21 mouse cellular contexts compared by ENCODE assay signal in genomic region chr2:52438437-52438836, GRCm38 (mm10). TPM values are rescaled to one million over a fixed set of nuclear protein-coding genes. Genes with fewer than 3 reads are reported as not detected.
DNase-seq lines count a peak whose midpoint lies in the region; ATAC-seq lines count a peak whose summit lies in the region.
"Had no signal": no experiment of that assay in that cellular context is flagged by ENCODE, and none has a peak within 500 bp of the region (broad histone marks: within the 10 kb centered on the region; RNA-seq: fewer than 3 reads in every experiment).

No protein-coding gene starts in this region.

- WGBS in embryonic facial prominence, embryonic 14.5 days = 90% methylated on average over 4 of the region's 4 CpGs
- 88% methylated on average over 4 of the region's 4 CpGs for WGBS in embryonic facial prominence, embryonic 10.5 days
- WGBS in heart, embryonic 15.5 days = 89% methylated on average over 4 of the region's 4 CpGs
- WGBS in lung, embryonic 16.5 days = 86% methylated on average over 4 of the region's 4 CpGs

- H3K4me1 ChIP-seq in embryonic facial prominence, embryonic 14.5 days (ENCODE audit: control insufficient read depth, insufficient read depth, low read length) = peaks cover 2% of the 10 kb centered on the region
- peaks cover 19% of the 10 kb centered on the region for H3K4me1 ChIP-seq in embryonic facial prominence, embryonic 10.5 days
- peaks cover 32% of the 10 kb centered on the region for H3K4me1 ChIP-seq in heart, embryonic 15.5 days (replicated peaks)
- H3K4me1 ChIP-seq in lung, embryonic 16.5 days (replicated peaks; ENCODE audit: control insufficient read depth, insufficient read depth, low read length) = peaks cover 15% of the 10 kb centered on the region; the same call in 1 of the 2 replicates
- H3K4me1 ChIP-seq: hindbrain, embryonic 15.5 days; limb, embryonic 12.5 days had no signal

- H3K4me2 ChIP-seq in embryonic facial prominence, embryonic 14.5 days (ENCODE audit: low read depth, low read length) = no peak overlapping the region
- H3K4me2 ChIP-seq in heart, embryonic 15.5 days = no peak overlapping the region
- H3K4me2 ChIP-seq in lung, embryonic 16.5 days (ENCODE audit: low read depth, low read length) = no peak overlapping the region
- H3K4me2 ChIP-seq: embryonic facial prominence, embryonic 12.5 days; forebrain, embryonic 15.5 days; hindbrain, embryonic 15.5 days; kidney, embryonic 15.5 days; limb, embryonic 12.5 days; liver, embryonic 15.5 days had no signal

- no peak overlapping the region for H3K9ac ChIP-seq in embryonic facial prominence, embryonic 14.5 days (ENCODE audit: low read depth, low read length)
- no peak overlapping the region for H3K9ac ChIP-seq in heart, embryonic 15.5 days
- no peak overlapping the region for H3K9ac ChIP-seq in lung, embryonic 16.5 days (ENCODE audit: low read length)
- H3K9ac ChIP-seq: embryonic facial prominence, embryonic 12.5 days; forebrain, embryonic 15.5 days; hindbrain, embryonic 15.5 days; kidney, embryonic 15.5 days; limb, embryonic 12.5 days; liver, embryonic 15.5 days had no signal

- no peaks in the 10 kb centered on the region for H3K9me3 ChIP-seq in embryonic facial prominence, embryonic 14.5 days (ENCODE audit: control insufficient read depth, low read length)
- H3K9me3 ChIP-seq in embryonic facial prominence, embryonic 10.5 days = no peaks in the 10 kb centered on the region
- H3K9me3 ChIP-seq in heart, embryonic 15.5 days (replicated peaks) = no peaks in the 10 kb centered on the region
- no peaks in the 10 kb centered on the region for H3K9me3 ChIP-seq in lung, embryonic 16.5 days (ENCODE audit: control insufficient read depth, low read length)
- H3K9me3 ChIP-seq: embryonic facial prominence, embryonic 12.5 days; forebrain, embryonic 10.5 days; forebrain, embryonic 15.5 days; G1E; hindbrain, embryonic 10.5 days; hindbrain, embryonic 15.5 days; kidney, embryonic 15.5 days; limb, embryonic 12.5 days; liver, embryonic 15.5 days had no signal

- DNase-seq in embryonic facial prominence, embryonic 14.5 days (ENCODE audit: low spot score) = no peak
- no peak for DNase-seq in embryonic facial prominence, embryonic 10.5 days (ENCODE audit: low spot score)
- DNase-seq in heart, postnatal 10 days = no peak
- peak; percentile 22 for DNase-seq in kidney, adult 9 months
- DNase-seq in kidney, adult 11 months = no peak
- no peak for DNase-seq in lung, postnatal 36 days
- DNase-seq: gastrocnemius, postnatal 25 days; thymus, adult 2 months; thymus, postnatal 36 days had no signal

- H3K27me3 ChIP-seq in embryonic facial prominence, embryonic 14.5 days (replicated peaks; ENCODE audit: control insufficient read depth, insufficient read depth, low read length) = no peaks in the 10 kb centered on the region
- H3K27me3 ChIP-seq in embryonic facial prominence, embryonic 10.5 days (replicated peaks; ENCODE audit: low read depth, poor library complexity, severe bottlenecking) = no peaks in the 10 kb centered on the region
- no peaks in the 10 kb centered on the region for H3K27me3 ChIP-seq in heart, embryonic 15.5 days
- H3K27me3 ChIP-seq in lung, embryonic 16.5 days (ENCODE audit: control insufficient read depth, insufficient read depth, low read depth, low read length) = no peaks in the 10 kb centered on the region
- H3K27me3 ChIP-seq: embryonic facial prominence, embryonic 12.5 days; forebrain, embryonic 15.5 days; hindbrain, embryonic 15.5 days; kidney, embryonic 15.5 days; limb, embryonic 12.5 days; liver, embryonic 15.5 days had no signal

- 0 out of 2 replicates have a peak, but pooled peaks have one; percentile 32 for ATAC-seq in embryonic facial prominence, embryonic 14.5 days (ENCODE audit: low read depth)
- ATAC-seq in heart, embryonic 15.5 days (replicated peaks; ENCODE audit: insufficient number of reproducible peaks, insufficient read depth, low FRiP score, low read depth) = no peak
- ATAC-seq in lung, embryonic 16.5 days (ENCODE audit: low read depth) = 0 out of 2 replicates have a peak, but pooled peaks have one; percentile 3
- ATAC-seq: forebrain, embryonic 15.5 days; inflammation-experienced regulatory T-cells, adult 6 months had no signal

- H3K36me3 ChIP-seq in embryonic facial prominence, embryonic 14.5 days (ENCODE audit: control insufficient read depth, insufficient read depth, low read length) = no peaks in the 10 kb centered on the region
- no peaks in the 10 kb centered on the region for H3K36me3 ChIP-seq in embryonic facial prominence, embryonic 10.5 days (replicated peaks)
- H3K36me3 ChIP-seq in heart, embryonic 15.5 days = no peaks in the 10 kb centered on the region
- H3K36me3 ChIP-seq in lung, embryonic 16.5 days (ENCODE audit: control insufficient read depth, insufficient read depth, low read length) = no peaks in the 10 kb centered on the region
- H3K36me3 ChIP-seq: embryonic facial prominence, embryonic 12.5 days; forebrain, embryonic 10.5 days; forebrain, embryonic 15.5 days; G1E; hindbrain, embryonic 10.5 days; kidney, embryonic 15.5 days; limb, embryonic 12.5 days; liver, embryonic 15.5 days had no signal

- H3K27ac ChIP-seq in embryonic facial prominence, embryonic 14.5 days (replicated peaks; ENCODE audit: low read depth, low read length) = no peak overlapping the region
- H3K27ac ChIP-seq in embryonic facial prominence, embryonic 10.5 days (replicated peaks) = no peak overlapping the region
- peak overlapping the region; percentile 73 for H3K27ac ChIP-seq in heart, embryonic 15.5 days
- no peak overlapping the region for H3K27ac ChIP-seq in lung, embryonic 16.5 days (ENCODE audit: low read length)
- H3K27ac ChIP-seq: embryonic facial prominence, embryonic 12.5 days; forebrain, embryonic 10.5 days; forebrain, embryonic 15.5 days; hindbrain, embryonic 10.5 days; hindbrain, embryonic 15.5 days; kidney, embryonic 15.5 days; limb, embryonic 12.5 days; liver, embryonic 15.5 days had no signal

- no peak overlapping the region for H3K4me3 ChIP-seq in embryonic facial prominence, embryonic 14.5 days (ENCODE audit: low read depth, low read length)
- H3K4me3 ChIP-seq in embryonic facial prominence, embryonic 10.5 days = no peak overlapping the region
- no peak overlapping the region for H3K4me3 ChIP-seq in heart, embryonic 15.5 days
- H3K4me3 ChIP-seq in lung, embryonic 16.5 days (ENCODE audit: low read length) = no peak overlapping the region
- H3K4me3 ChIP-seq: embryonic facial prominence, embryonic 12.5 days; forebrain, embryonic 10.5 days; forebrain, embryonic 15.5 days; hindbrain, embryonic 10.5 days; hindbrain, embryonic 15.5 days; kidney, embryonic 15.5 days; limb, embryonic 12.5 days; liver, embryonic 15.5 days had no signal

- intact Hi-C loops in heart, postnatal 10 days (cut with DNase I) = no loop called here

RNA-seq across cellular contexts. Expression of gene Arl5a, which starts 13.7 kb away (rescaled TPM):
- polyA plus RNA-seq in embryonic facial prominence, embryonic 14.5 days (2014; fragmentation: Nextera tagmentation; extraction: Ambion mirVana) = 66.8 and 71.4 TPM in 2 replicates
- polyA plus RNA-seq in embryonic facial prominence, embryonic 10.5 days (2016; fragmentation: Nextera tagmentation; extraction: Ambion mirVana) = 53.6 and 54.1 TPM in 2 replicates
- 42.2 and 45.2 TPM in 2 replicates for polyA plus RNA-seq in heart, embryonic 15.5 days (2015; fragmentation: Nextera tagmentation; extraction: Ambion mirVana)
- total RNA-seq in heart, postnatal 10 days (2021) = 10 to 100 TPM; 45.3 to 48.8 TPM
- 27.5 and 36.5 TPM in 2 replicates for polyA plus RNA-seq in lung, embryonic 16.5 days (2015; fragmentation: Nextera tagmentation; extraction: Ambion mirVana)
